Mouse (Mus musculus) heart, postnatal 0 days (tissue): ENCODE results near the gene Fancd2.

ENCODE experiments used
- CTCF ChIP-seq: IDR thresholded peaks from 2 replicates; pipeline ENCODE4 v1.5.1; 2016; ENCODE audit warnings: antibody characterized with exemption, control low read depth, low read depth
- EP300 ChIP-seq: IDR thresholded peaks from 2 replicates; pipeline ENCODE4 v1.6.1; 2016; ENCODE audit warnings: antibody characterized with exemption, low read depth

DNA sequence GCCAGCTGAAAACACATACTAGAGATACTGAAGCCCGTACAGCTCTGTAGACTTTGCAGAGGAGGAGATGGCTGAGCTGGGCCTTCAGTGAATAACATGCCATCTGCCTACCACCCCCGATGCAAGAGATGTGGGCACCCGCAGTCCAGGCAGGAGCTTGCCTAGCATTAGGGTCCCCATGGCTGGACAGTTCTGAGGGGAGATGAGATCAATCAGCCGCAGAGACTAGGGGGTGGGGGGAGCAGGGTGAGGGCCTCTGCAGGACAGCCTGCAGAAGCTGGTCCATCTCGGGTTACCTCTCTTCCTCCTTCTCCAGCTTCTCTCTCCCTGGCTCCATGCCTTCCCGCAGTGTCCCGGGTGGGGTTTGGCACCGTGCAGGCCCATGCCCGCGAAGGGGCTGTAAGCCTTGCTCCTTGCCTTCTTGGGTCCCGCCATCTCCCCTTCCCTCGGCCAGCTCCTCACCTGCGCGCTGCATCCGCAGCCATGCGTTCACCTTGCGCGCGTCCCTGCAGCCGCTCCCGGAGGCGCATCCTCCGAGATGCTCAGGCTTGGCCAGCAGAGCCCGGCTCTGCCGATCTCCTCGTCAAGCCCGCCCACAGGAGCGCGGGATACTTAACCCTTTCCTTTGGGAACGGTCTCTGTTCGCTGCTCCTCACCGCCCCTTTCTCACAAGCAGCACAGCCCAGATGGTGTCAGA is 29.9 kb upstream of the Fancd2 start, which contains the start of gene Prrt3:
- TF ChIP-seq EP300: no peak
- no peak for TF ChIP-seq CTCF
